Mouse (Mus musculus): ENCODE measurements around the gene Stk10.
A peak's percentile ranks its signal among the peaks of the same experiment; 100 is the strongest.
"Not testable (repeated sequence)": the region's sequence is repeated elsewhere in the genome, so short reads cannot be mapped to it uniquely, and the experiment has no call there.

Stk10 gene

GRCm38 (mm10) chr11:32605131-32605860 is 72.2 kb downstream of the Stk10 start:
- DNase-seq = no peak

- DNase-seq = no peak
These were observed 72.8 kb downstream of the Stk10 start for GRCm38 (mm10) chr11:32605907-32606306.

GRCm38 (mm10) chr11:32607319-32607718 is 74.2 kb downstream of the Stk10 start:
- DNase-seq = no peak

- no peak for DNase-seq
These were observed 77.5 kb downstream of the Stk10 start for GRCm38 (mm10) chr11:32610616-32611015.

- DNase-seq = no peak
These were observed 79.2 kb downstream of the Stk10 start for GRCm38 (mm10) chr11:32612304-32612703.

- DNase-seq = no peak
These were observed 81.4 kb downstream of the Stk10 start for GRCm38 (mm10) chr11:32614463-32614862.

- no peak for DNase-seq
These were observed 82.5 kb downstream of the Stk10 start for GRCm38 (mm10) chr11:32615561-32615960.

- DNase-seq = no peak
These were observed 83.0 kb downstream of the Stk10 start for GRCm38 (mm10) chr11:32616091-32616490.

- no peak for DNase-seq
These were observed 84.9 kb downstream of the Stk10 start for GRCm38 (mm10) chr11:32618036-32618435.

GRCm38 (mm10) chr11:32618641-32619040 is 85.5 kb downstream of the Stk10 start:
- not testable (repeated sequence) for DNase-seq

GRCm38 (mm10) chr11:32619257-32619816 is 86.2 kb downstream of the Stk10 start:
- DNase-seq = peak; percentile 85

GRCm38 (mm10) chr11:32619866-32620456 is 86.9 kb downstream of the Stk10 start:
- no peak for DNase-seq

GRCm38 (mm10) chr11:32621831-32622478 is 88.8 kb downstream of the Stk10 start:
- DNase-seq = no peak

- peak; percentile 36 for DNase-seq
These were observed 89.5 kb downstream of the Stk10 start for GRCm38 (mm10) chr11:32622479-32623190.

- peak; percentile 74 for DNase-seq
These were observed 90.1 kb downstream of the Stk10 start for GRCm38 (mm10) chr11:32623236-32623635.

- DNase-seq = no peak
These were observed 90.8 kb downstream of the Stk10 start for GRCm38 (mm10) chr11:32623912-32624311.

GRCm38 (mm10) chr11:32625677-32626076 is 92.6 kb downstream of the Stk10 start:
- DNase-seq = peak; percentile 65

- no peak for DNase-seq
These were observed 93.0 kb downstream of the Stk10 start for GRCm38 (mm10) chr11:32626079-32626478.

- DNase-seq = no peak
These were observed 94.8 kb downstream of the Stk10 start for GRCm38 (mm10) chr11:32627900-32628299.

- DNase-seq = no peak
These were observed 96.7 kb downstream of the Stk10 start for GRCm38 (mm10) chr11:32629713-32630211.

GRCm38 (mm10) chr11:32632671-32633070 is 99.6 kb downstream of the Stk10 start:
- DNase-seq = no peak

- DNase-seq = no peak
These were observed 100.4 kb downstream of the Stk10 start for GRCm38 (mm10) chr11:32633542-32633941.

- no peak for DNase-seq
These were observed 101.0 kb downstream of the Stk10 start for GRCm38 (mm10) chr11:32634143-32634542.

Measured in layer of hippocampus, adult 9-11 months (tissue).